Mouse (Mus musculus) intestine, embryonic 14.5 days (tissue): ENCODE measurements around the gene Cyld. TPM values are rescaled to one million over a fixed set of nuclear protein-coding genes. Genes with fewer than 3 reads are reported as not detected.
A peak's percentile ranks its signal among the peaks of the same experiment; 100 is the strongest.

Experiments used
- ATAC-seq: fragments of 200-750 bp; cut with Nextera tagmentation; replicated peaks from 2 replicates; pipeline ENCODE4 v1.8.0; 2017; ENCODE audit warnings: low read depth, moderate number of reproducible peaks, moderate TSS enrichment, moderate library complexity; ENCODE audit not compliant: low FRiP score, low TSS enrichment
- DNase-seq: peaks from one replicate; pipeline ENCODE4 v3.0.0-alpha.2; 2018; ENCODE audit warnings: low spot score
- H3K27ac ChIP-seq: fragments of 300-500 bp; sonication (generic); 2 replicates; pipeline ENCODE4 v1.5.1; 2014; ENCODE audit warnings: low read depth, mild to moderate bottlenecking, control low read depth
- H3K27me3 ChIP-seq: fragments of 300-500 bp; sonication (generic); replicated peaks from 2 replicates; pipeline ENCODE4 v1.6.1; 2014; ENCODE audit warnings: low read length, control low read depth; ENCODE audit not compliant: control insufficient read depth, insufficient read depth
- H3K36me3 ChIP-seq: fragments of 300-500 bp; sonication (generic); 2 replicates; pipeline ENCODE4 v1.6.1; 2014; ENCODE audit warnings: low read length, control low read depth; ENCODE audit not compliant: control insufficient read depth, insufficient read depth
- H3K4me1 ChIP-seq: fragments of 300-500 bp; sonication (generic); replicated peaks from 2 replicates; pipeline ENCODE4 v1.6.1; 2014; ENCODE audit warnings: low read length, control low read depth, mixed read lengths; ENCODE audit not compliant: control insufficient read depth, insufficient read depth
- H3K4me2 ChIP-seq: fragments of 300-500 bp; sonication (generic); 2 replicates; pipeline ENCODE4 v1.6.1; 2014; ENCODE audit warnings: low read length
- H3K4me3 ChIP-seq: fragments of 300-500 bp; sonication (generic); 2 replicates; pipeline ENCODE4 v1.5.1; 2014; ENCODE audit warnings: low read depth, low read length, control low read depth, mixed read lengths
- H3K9ac ChIP-seq: fragments of 300-500 bp; sonication (generic); 2 replicates; pipeline ENCODE4 v1.6.1; 2014; ENCODE audit warnings: mild to moderate bottlenecking, low read length
- H3K9me3 ChIP-seq: fragments of 300-500 bp; sonication (generic); 2 replicates; pipeline ENCODE4 v1.6.1; 2016; ENCODE audit warnings: low read length, control low read depth; ENCODE audit not compliant: control insufficient read depth
- WGBS: fragments of 180-500 bp; shearing (Covaris S2); extraction: QIAGEN DNeasy Blood & Tissue Kit; methylation state at CpG from one replicate; pipeline ENCODE4 v1.1.7; 2014; 5-methylcytosine and 5-hydroxymethylcytosine counted together
- polyA plus RNA-seq: library from polyadenylated mRNA; unstranded; fragments of >200 nt; fragmentation: Nextera tagmentation; extraction: Ambion mirVana; gene quantifications from 2 replicates; pipeline ENCODE4 v1.2.1, GENCODE M21; 2014

The Cyld gene
- polyA plus RNA-seq, 1 experiment from 2014 or later: 13.7 TPM

DNA sequence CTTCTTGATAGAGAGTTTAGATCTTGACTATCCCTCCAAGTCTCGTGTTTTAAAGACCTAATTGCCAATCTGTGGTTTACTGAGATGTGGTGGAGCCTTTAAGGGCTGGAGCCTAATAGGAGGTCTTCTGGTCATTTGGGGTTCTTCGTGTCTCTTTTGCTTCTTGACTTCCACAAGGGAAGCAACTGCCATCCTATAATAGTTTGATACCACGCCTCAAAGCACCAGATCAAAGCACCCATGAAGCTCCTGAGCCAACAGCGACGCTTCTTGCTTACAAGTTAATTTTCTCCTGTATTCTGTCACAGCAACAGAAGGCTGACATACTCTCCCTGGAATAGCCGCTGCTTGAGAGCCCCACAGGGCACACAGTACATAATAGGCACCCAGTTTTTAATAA lies 4.0 kb upstream of the Cyld start:
- H3K4me2 ChIP-seq: no peak overlapping the region
- no peaks in the 10 kb centered on the region for H3K9me3 ChIP-seq
- no peak overlapping the region for H3K27ac ChIP-seq
- DNase-seq (no peak), ATAC-seq (no peak)
- H3K9ac ChIP-seq: no peak overlapping the region
- no peak overlapping the region for H3K4me3 ChIP-seq
- peaks cover 7% of the 10 kb centered on the region for H3K4me1 ChIP-seq
- no peaks in the 10 kb centered on the region for H3K36me3 ChIP-seq
- 82% methylated on average over 6 of the region's 6 CpGs for WGBS
- no peaks in the 10 kb centered on the region for H3K27me3 ChIP-seq

DNA sequence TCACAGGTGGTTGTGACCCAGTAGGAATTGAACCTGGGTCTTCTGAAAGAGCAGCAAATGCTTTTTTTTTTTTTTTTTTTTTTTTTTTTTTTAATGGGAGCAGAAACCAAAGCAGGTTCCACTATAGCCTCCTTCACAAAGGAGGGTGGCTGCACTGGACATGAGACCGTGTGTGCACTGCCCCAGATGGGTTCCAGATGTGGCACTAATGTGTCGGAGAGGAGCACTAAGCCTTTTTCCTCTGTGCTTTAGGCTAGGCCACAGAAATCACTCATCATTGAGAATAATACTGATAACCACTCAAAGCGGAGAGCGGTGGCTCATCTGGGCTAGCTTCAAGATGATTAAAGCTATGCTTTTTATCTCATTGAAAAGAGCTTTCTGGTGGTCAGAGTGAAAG lies 3.5 kb upstream of the Cyld start:
- Histone ChIP-seq H3K27ac (no peak overlapping the region), H3K9ac (no peak overlapping the region), H3K4me1 (peaks cover 9% of the 10 kb centered on the region), H3K36me3 (no peaks in the 10 kb centered on the region), H3K4me2 (no peak overlapping the region), H3K27me3 (no peaks in the 10 kb centered on the region), H3K9me3 (no peaks in the 10 kb centered on the region), H3K4me3 (no peak overlapping the region)
- ATAC-seq (no peak), DNase-seq (no peak)
- WGBS: 84% methylated on average over 4 of the region's 4 CpGs

GRCm38 (mm10) chr8:88694291-88694690 lies 2.5 kb upstream of the Cyld start:
- H3K36me3 ChIP-seq: no peaks in the 10 kb centered on the region
- ATAC-seq: no peak
- 58% methylated on average over 7 of the region's 7 CpGs for WGBS

DNA sequence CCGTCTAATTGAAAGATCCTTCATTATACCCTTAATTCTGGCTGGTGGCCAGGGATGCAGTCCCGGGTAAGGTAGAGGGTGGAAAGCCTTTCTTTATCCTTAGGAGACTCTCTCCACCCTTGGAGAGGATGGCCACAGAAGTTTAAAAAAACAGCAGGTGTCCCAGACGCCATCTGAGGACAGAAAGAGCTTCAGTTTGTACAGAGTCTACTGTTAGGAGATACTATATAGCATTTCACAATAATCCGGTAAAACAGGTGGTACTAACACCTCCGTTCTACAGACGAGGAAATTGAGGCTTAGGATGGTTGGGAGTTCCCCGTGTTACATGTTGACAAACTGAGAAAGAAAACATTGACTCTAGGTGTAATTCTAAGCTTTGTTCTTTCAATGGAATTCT lies 600 bp upstream of the Cyld start:
- Histone ChIP-seq H3K4me1 (peaks cover 9% of the 10 kb centered on the region), H3K36me3 (no peaks in the 10 kb centered on the region), H3K9ac (no peak overlapping the region), H3K27me3 (no peaks in the 10 kb centered on the region), H3K27ac (no peak overlapping the region), H3K4me3 (peak overlapping the region; percentile 85), H3K4me2 (peak overlapping the region; percentile 55), H3K9me3 (no peaks in the 10 kb centered on the region)
- DNase-seq (no peak), ATAC-seq (peak; percentile 7; the same call in 1 of the 2 replicates)
- WGBS: 19% methylated on average over 7 of the region's 7 CpGs

More at GRCm38 (mm10) chr8:88694291-88694690, 2.5 kb upstream of the Cyld start:
- H3K4me2 ChIP-seq: no peak overlapping the region
- H3K9me3 ChIP-seq: no peaks in the 10 kb centered on the region
- no peak overlapping the region for H3K9ac ChIP-seq
- no peaks in the 10 kb centered on the region for H3K27me3 ChIP-seq
- H3K4me1 ChIP-seq: peaks cover 9% of the 10 kb centered on the region
- no peak overlapping the region for H3K27ac ChIP-seq
- DNase-seq: no peak
- no peak overlapping the region for H3K4me3 ChIP-seq

DNA sequence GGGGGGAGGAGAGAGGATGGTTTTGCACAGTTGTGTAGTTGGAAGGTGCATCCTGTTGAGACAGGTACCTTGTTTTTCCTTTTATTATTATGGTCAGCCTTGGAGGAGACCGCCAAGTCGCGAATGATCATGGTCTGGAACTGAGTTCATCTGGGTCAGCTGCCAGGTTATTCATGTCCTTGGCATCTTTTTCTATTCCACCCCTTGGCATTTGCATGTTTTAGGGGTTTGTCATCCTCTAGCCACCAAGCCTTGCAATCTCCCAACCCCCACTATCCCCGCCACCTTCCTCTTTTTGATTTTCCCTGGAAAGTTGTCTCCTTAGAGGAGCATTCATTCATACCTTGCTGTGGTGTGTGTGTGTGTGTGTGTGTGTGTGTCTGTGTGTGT lies 809 bp downstream of the Cyld start:
- H3K9ac ChIP-seq: peak overlapping the region; percentile 75
- peak overlapping the region; percentile 85 for H3K4me3 ChIP-seq
- DNase-seq: no peak
- WGBS: 20% methylated on average over 4 of the region's 4 CpGs
- H3K4me2 ChIP-seq: peak overlapping the region; percentile 55
- H3K4me1 ChIP-seq: peaks cover 9% of the 10 kb centered on the region
- ATAC-seq: no peak
- H3K36me3 ChIP-seq: no peaks in the 10 kb centered on the region
- H3K27me3 ChIP-seq: no peaks in the 10 kb centered on the region
- no peak overlapping the region for H3K27ac ChIP-seq
- no peaks in the 10 kb centered on the region for H3K9me3 ChIP-seq

DNA sequence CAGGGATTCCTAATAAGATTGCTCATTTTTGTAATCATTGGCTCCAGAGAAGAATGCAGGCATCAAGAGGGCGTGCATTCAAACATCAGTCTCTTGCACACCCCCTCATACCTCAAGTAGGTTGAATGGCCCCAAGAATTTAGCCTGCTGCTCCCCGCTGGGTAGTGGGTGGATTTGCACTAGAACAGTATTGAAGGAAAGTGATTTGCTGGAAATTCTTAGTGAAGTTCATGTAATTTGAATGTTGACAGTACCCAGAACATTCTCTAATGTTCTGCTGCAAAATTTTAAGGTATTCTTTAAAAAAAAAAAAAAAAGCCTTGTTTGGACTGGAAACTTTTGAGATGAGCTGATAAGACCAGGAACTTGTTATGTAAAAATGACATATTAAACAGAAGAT lies 1.2 kb downstream of the Cyld start:
- Histone ChIP-seq H3K27ac (no peak overlapping the region), H3K9ac (no peak overlapping the region)

DNA sequence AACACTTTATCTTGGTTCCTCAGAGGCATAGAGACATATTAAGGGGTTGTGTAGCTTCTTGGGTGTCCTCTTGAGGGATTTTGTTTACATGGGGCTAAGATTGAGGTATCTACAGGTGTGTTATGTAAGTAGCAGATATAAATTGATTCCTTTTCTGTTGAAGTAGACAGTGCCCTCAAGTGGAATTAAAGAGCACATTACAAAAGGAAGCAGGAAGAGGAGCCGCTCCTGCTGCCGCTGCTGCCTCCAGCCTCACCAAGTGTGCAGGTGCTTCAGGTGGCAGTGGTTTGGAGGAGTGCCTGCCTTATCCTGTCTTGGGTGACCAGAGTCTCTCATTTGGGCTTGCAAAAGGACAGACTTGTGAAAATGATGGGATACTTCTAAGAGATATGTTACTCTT lies 4.8 kb downstream of the Cyld start:
- no peak overlapping the region for H3K4me3 ChIP-seq
- H3K9ac ChIP-seq: no peak overlapping the region
- no peak overlapping the region for H3K4me2 ChIP-seq
- DNase-seq (no peak), ATAC-seq (no peak)
- H3K27ac ChIP-seq: no peak overlapping the region
- H3K36me3 ChIP-seq: no peaks in the 10 kb centered on the region
- WGBS: 37% methylated on average over 2 of the region's 2 CpGs
- peaks cover 6% of the 10 kb centered on the region for H3K4me1 ChIP-seq
- H3K27me3 ChIP-seq: no peaks in the 10 kb centered on the region
- no peaks in the 10 kb centered on the region for H3K9me3 ChIP-seq

More for the DNA sequence above, 1.2 kb downstream of the Cyld start:
- 46% methylated on average over 2 of the region's 2 CpGs for WGBS
- Histone ChIP-seq H3K36me3 (no peaks in the 10 kb centered on the region), H3K9me3 (no peaks in the 10 kb centered on the region), H3K4me3 (peak overlapping the region; percentile 85; the same call in 1 of the 2 replicates), H3K4me1 (peaks cover 9% of the 10 kb centered on the region), H3K4me2 (peak overlapping the region; percentile 55), H3K27me3 (no peaks in the 10 kb centered on the region)
- DNase-seq: no peak
- ATAC-seq: no peak

- Histone ChIP-seq H3K4me1 (peaks cover 3% of the 10 kb centered on the region), H3K9ac (no peak overlapping the region), H3K9me3 (no peaks in the 10 kb centered on the region), H3K4me3 (no peak overlapping the region), H3K36me3 (no peaks in the 10 kb centered on the region), H3K27ac (no peak overlapping the region), H3K4me2 (no peak overlapping the region), H3K27me3 (no peaks in the 10 kb centered on the region)
- ATAC-seq (no peak), DNase-seq (no peak)
- WGBS: 75% methylated on average over 3 of the region's 3 CpGs
Measured at GRCm38 (mm10) chr8:88702816-88703215, 6.0 kb downstream of the Cyld start.

- no peak overlapping the region for H3K27ac ChIP-seq
Measured at GRCm38 (mm10) chr8:88723256-88723963, 26.6 kb downstream of the Cyld start.

More at GRCm38 (mm10) chr8:88723256-88723963, 26.6 kb downstream of the Cyld start:
- Histone ChIP-seq H3K4me3 (no peak overlapping the region), H3K36me3 (peaks cover 34% of the 10 kb centered on the region), H3K9me3 (no peaks in the 10 kb centered on the region), H3K4me1 (no peaks in the 10 kb centered on the region), H3K9ac (no peak overlapping the region), H3K27me3 (no peaks in the 10 kb centered on the region), H3K4me2 (no peak overlapping the region)
- DNase-seq (no peak), ATAC-seq (no peak)
- 91% methylated on average over 2 of the region's 2 CpGs for WGBS
